Mouse (Mus musculus) MEL (cell line): Measurements from ENCODE around the gene Mfsd4a. TPM values are rescaled to one million over a fixed set of nuclear protein-coding genes. Genes with fewer than 3 reads are reported as not detected.

ENCODE experiments used
- DNase-seq: peaks from one replicate; pipeline ENCODE4 v3.0.0; 2011; ENCODE audit warnings: low read depth, low spot score
- H3K27ac ChIP-seq: 2 replicates; pipeline ENCODE4 v1.5.1; 2012; ENCODE audit warnings: low read depth, mild to moderate bottlenecking, control low read depth, low read length, moderate library complexity; ENCODE audit not compliant: control insufficient read depth
- H3K27me3 ChIP-seq, 2 experiments: fragments of 150-350 bp in 1 of 2; sonication (generic) in 1 of 2; 2 replicates each; pipeline ENCODE4 v1.6.1; 2012; ENCODE audit warnings: low read length in 2 of 2, mild to moderate bottlenecking in 2 of 2, improper control_type of control experiment in 1 of 2, moderate library complexity in 1 of 2; ENCODE audit not compliant: insufficient read depth in 2 of 2, control insufficient read depth in 1 of 2
- H3K36me3 ChIP-seq, 2 experiments: 2 replicates each; pipeline ENCODE4 v1.6.1; 2012 to 2014; ENCODE audit warnings: low read length in 2 of 2, improper control_type of control experiment in 1 of 2, inconsistent platforms in 1 of 2, mild to moderate bottlenecking in 1 of 2; ENCODE audit not compliant: insufficient read depth in 2 of 2, control insufficient read depth in 1 of 2
- H3K4me1 ChIP-seq, 2 experiments: fragments of 150-350 bp in 1 of 2; sonication (generic) in 1 of 2; 2 replicates each; pipeline ENCODE4 v1.6.1; 2012; ENCODE audit warnings: low read length in 2 of 2, improper control_type of control experiment in 1 of 2, mild to moderate bottlenecking in 1 of 2; ENCODE audit not compliant: insufficient read depth in 2 of 2, control insufficient read depth in 1 of 2
- H3K4me3 ChIP-seq, 2 experiments: fragments of 150-350 bp in 1 of 2; sonication (generic) in 1 of 2; 2 replicates each; pipeline ENCODE4 v1.5.1; 2012; ENCODE audit warnings: low read depth in 2 of 2, low read length in 2 of 2, mild to moderate bottlenecking in 2 of 2, moderate library complexity in 2 of 2, control low read depth in 1 of 2, improper control_type of control experiment in 1 of 2; ENCODE audit not compliant: control insufficient read depth in 1 of 2, insufficient read depth in 1 of 2
- H3K79me2 ChIP-seq: 2 replicates; pipeline ENCODE4 v1.6.1; 2012; ENCODE audit warnings: mild to moderate bottlenecking, low read length, moderate library complexity; ENCODE audit not compliant: control insufficient read depth, poor library complexity, insufficient read depth
- H3K9ac ChIP-seq: 2 replicates; pipeline ENCODE4 v1.6.1; 2012; ENCODE audit warnings: low read depth, mild to moderate bottlenecking, control low read depth, low read length, moderate library complexity; ENCODE audit not compliant: control insufficient read depth, poor library complexity, severe bottlenecking
- H3K9me3 ChIP-seq: fragments of 150-350 bp; sonication (generic); replicated peaks from 2 replicates; pipeline ENCODE4 v1.6.1; 2012; ENCODE audit warnings: mild to moderate bottlenecking, low read length, improper control_type of control experiment, moderate library complexity; ENCODE audit not compliant: insufficient read depth
- CTCF ChIP-seq, 3 experiments: IDR thresholded peaks in 2 of 3; conservative IDR thresholded peaks in 1 of 3; 2 replicates each; pipeline ENCODE4 v1.5.1; 2011 to 2012; ENCODE audit warnings: low read length in 3 of 3, low read depth in 2 of 3, mild to moderate bottlenecking in 2 of 3, improper control_type of control experiment in 1 of 3, inconsistent platforms in 1 of 3, mixed read lengths in 1 of 3, moderate library complexity in 1 of 3; ENCODE audit not compliant: control insufficient read depth in 1 of 3, insufficient read depth in 1 of 3, poor library complexity in 1 of 3, severe bottlenecking in 1 of 3
- ETS1 ChIP-seq: IDR thresholded peaks from 2 replicates; pipeline ENCODE4 v1.6.1; 2012; ENCODE audit warnings: low read depth, mild to moderate bottlenecking, inconsistent platforms, low read length, improper control_type of control experiment, moderate library complexity
- HCFC1 ChIP-seq: IDR thresholded peaks from 2 replicates; pipeline ENCODE4 v1.6.1; 2012; ENCODE audit warnings: low read depth, mild to moderate bottlenecking, inconsistent platforms, low read length, improper control_type of control experiment, moderate library complexity
- JUND ChIP-seq: IDR thresholded peaks from 2 replicates; pipeline ENCODE4 v1.6.1; 2011; ENCODE audit warnings: low read depth, mild to moderate bottlenecking, improper control_type of control experiment, low read length
- KAT2A ChIP-seq: conservative IDR thresholded peaks from 2 replicates; pipeline ENCODE4 v1.6.1; 2012; ENCODE audit warnings: low read depth, low read length, improper control_type of control experiment, inconsistent platforms
- MAFK ChIP-seq: IDR thresholded peaks from 2 replicates; pipeline ENCODE4 v1.6.1; 2011; ENCODE audit warnings: low read depth, mild to moderate bottlenecking, low read length, improper control_type of control experiment, borderline replicate concordance
- MAZ ChIP-seq: IDR thresholded peaks from 2 replicates; pipeline ENCODE4 v1.6.1; 2012; ENCODE audit warnings: low read depth, mild to moderate bottlenecking, inconsistent platforms, low read length, improper control_type of control experiment
- MXI1 ChIP-seq: IDR thresholded peaks from 2 replicates; pipeline ENCODE4 v1.6.1; 2011; ENCODE audit warnings: mild to moderate bottlenecking, low read depth, low read length, improper control_type of control experiment
- MYB ChIP-seq: IDR thresholded peaks from 2 replicates; pipeline ENCODE4 v1.6.1; 2011; ENCODE audit warnings: mild to moderate bottlenecking, low read depth, low read length, improper control_type of control experiment
- MYC ChIP-seq: IDR thresholded peaks from 2 replicates; pipeline ENCODE4 v1.6.1; 2011; ENCODE audit warnings: low read depth, mild to moderate bottlenecking, low read length, improper control_type of control experiment, moderate library complexity
- POLR2A ChIP-seq, 2 experiments: IDR thresholded peaks; 2 replicates each; pipeline ENCODE4 v1.6.1; 2011 to 2012; ENCODE audit warnings: low read length in 2 of 2, mild to moderate bottlenecking in 2 of 2, control low read depth in 1 of 2, improper control_type of control experiment in 1 of 2, low read depth in 1 of 2, moderate library complexity in 1 of 2; ENCODE audit not compliant: control insufficient read depth in 1 of 2, insufficient read depth in 1 of 2, poor library complexity in 1 of 2
- RAD21 ChIP-seq: IDR thresholded peaks from 2 replicates; pipeline ENCODE4 v1.6.1; 2011; ENCODE audit warnings: mild to moderate bottlenecking, low read depth, low read length, improper control_type of control experiment
- SIN3A ChIP-seq: IDR thresholded peaks from 2 replicates; pipeline ENCODE4 v1.6.1; 2012; ENCODE audit warnings: low read length, improper control_type of control experiment, inconsistent platforms
- SMC3 ChIP-seq: IDR thresholded peaks from 2 replicates; pipeline ENCODE4 v1.6.1; 2011; ENCODE audit warnings: low read depth, low read length, improper control_type of control experiment
- TAL1 ChIP-seq: IDR thresholded peaks from 2 replicates; pipeline ENCODE4 v1.6.1; 2012; ENCODE audit warnings: mild to moderate bottlenecking, inconsistent platforms, low read length, moderate library complexity, mixed read lengths
- TBP ChIP-seq: IDR thresholded peaks from 2 replicates; pipeline ENCODE4 v1.8.0; 2011; ENCODE audit warnings: low read depth, low read length, improper control_type of control experiment
- USF2 ChIP-seq, 2 experiments: IDR thresholded peaks; 2 replicates each; pipeline ENCODE4 v1.6.1; 2011 to 2012; ENCODE audit warnings: improper control_type of control experiment in 2 of 2, low read length in 2 of 2, borderline replicate concordance in 1 of 2, inconsistent platforms in 1 of 2, low read depth in 1 of 2, mild to moderate bottlenecking in 1 of 2; ENCODE audit not compliant: insufficient read depth in 1 of 2
- ZKSCAN1 ChIP-seq: IDR thresholded peaks from 2 replicates; pipeline ENCODE4 v1.6.1; 2012; ENCODE audit warnings: low read depth, mild to moderate bottlenecking, inconsistent platforms, low read length, improper control_type of control experiment, moderate library complexity
- ZMIZ1 ChIP-seq: IDR thresholded peaks from 2 replicates; pipeline ENCODE4 v1.6.1; 2012; ENCODE audit warnings: low read depth, mild to moderate bottlenecking, inconsistent platforms, low read length, improper control_type of control experiment, moderate library complexity
- polyA plus RNA-seq, 2 experiments: library from polyadenylated mRNA; stranded (reverse) in 1 of 2; unstranded in 1 of 2; fragments of >175 nt in 1 of 2; fragments of >200 nt in 1 of 2; gene quantifications; 2 replicates each; pipeline versions ENCODE4 v1.2.1 to v1.2.4; 2012; ENCODE audit warnings: low replicate concordance in 2 of 2, low read depth in 1 of 2; ENCODE audit not compliant: insufficient read length in 2 of 2, insufficient read depth in 1 of 2, missing spikeins in 1 of 2
- total RNA-seq: library from RNA; depleted of rRNA; stranded (reverse); fragments of 300-350 nt; gene quantifications from 2 replicates; pipeline ENCODE4 v1.2.3, GENCODE M21; 2012

Mfsd4a gene
- total and polyA plus RNA-seq, 3 experiments, result 3.6 to 15.5 TPM; not detected in 1

DNA sequence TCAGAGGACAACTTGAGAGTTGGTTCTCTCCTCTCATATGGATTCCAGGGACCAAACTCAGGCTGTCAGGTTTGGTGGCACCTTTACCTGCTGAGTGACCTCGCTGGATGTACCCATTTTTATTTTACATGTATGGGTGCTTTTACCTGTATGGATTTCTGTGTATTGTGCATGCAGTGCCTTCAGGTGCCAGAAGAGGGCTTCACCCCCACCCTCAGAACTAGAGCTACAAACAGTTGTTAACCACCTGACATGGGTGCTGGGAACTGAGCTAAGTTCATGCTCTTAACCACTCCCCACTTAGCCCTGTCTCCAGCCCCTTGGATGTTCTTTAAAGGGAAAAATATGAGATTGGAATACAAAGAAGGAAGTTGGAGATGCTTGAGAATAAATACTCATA, 53.1 kb downstream of the Mfsd4a start:
- H3K27ac ChIP-seq, result no peak overlapping the region
- peaks cover 37% of the 10 kb centered on the region for H3K79me2 ChIP-seq
- H3K4me3 ChIP-seq, result no peak overlapping the region
- H3K27me3 ChIP-seq, result no peaks in the 10 kb centered on the region
- H3K9ac ChIP-seq, result no peak overlapping the region
- peak; percentile 54 for DNase-seq
- H3K9me3 ChIP-seq, result no peaks in the 10 kb centered on the region
- peaks cover 3 to 5% of the 10 kb centered on the region in 2 experiments for H3K4me1 ChIP-seq
- TF ChIP-seq MAFK (no peak), SMC3 (peak; percentile 48), HCFC1 (no peak), CTCF (IDR thresholded peaks at IDR 0.05 in 2 of 3, conservative IDR thresholded peaks at IDR 0.05 in 1 of 3; ENCODE audit: control insufficient read depth in 1 of 3, insufficient read depth in 1 of 3, low read depth in 2 of 3, low read length in 3 of 3, poor library complexity in 1 of 3, severe bottlenecking in 1 of 3) (peak; percentile 42 to 60 (median 53); a peak in 5 of 6 replicates), MAZ (0 out of 2 replicates have a peak, but pooled peaks have one; percentile 52)
- H3K36me3 ChIP-seq, result peaks cover 9 to 27% of the 10 kb centered on the region in 2 experiments

DNA sequence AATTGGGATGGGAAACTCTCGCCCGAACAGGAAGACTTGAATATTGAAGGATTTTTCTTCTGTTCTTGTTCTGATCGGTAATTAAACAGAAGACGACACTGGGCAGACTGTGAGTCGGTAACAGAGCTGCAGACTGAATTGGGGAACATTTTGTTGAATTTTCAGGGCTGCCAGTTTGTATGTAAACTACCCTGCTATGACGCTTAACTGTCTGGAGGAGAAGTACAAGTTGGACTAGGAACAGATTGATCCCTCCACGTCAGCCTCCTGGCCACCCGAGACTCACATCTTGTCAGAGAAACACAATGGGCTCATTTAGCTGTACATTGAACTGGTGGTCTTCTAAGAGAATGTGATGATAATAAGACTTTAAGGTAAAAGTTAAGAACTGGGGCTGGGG, 55.0 kb downstream of the Mfsd4a start:
- H3K9me3 ChIP-seq, result no peaks in the 10 kb centered on the region
- TF ChIP-seq ETS1 (no peak), ZMIZ1 (no peak), CTCF (IDR thresholded peaks at IDR 0.05 in 2 of 3, conservative IDR thresholded peaks at IDR 0.05 in 1 of 3; ENCODE audit: control insufficient read depth in 1 of 3, insufficient read depth in 1 of 3, low read depth in 2 of 3, low read length in 3 of 3, poor library complexity in 1 of 3, severe bottlenecking in 1 of 3) (no peak), SIN3A (no peak), RAD21 (no peak), TAL1 (no peak), USF2 (IDR thresholded peaks at IDR 0.05; ENCODE audit: borderline replicate concordance in 1 of 2, insufficient read depth in 1 of 2, low read depth in 1 of 2, low read length in 2 of 2) (no peak), JUND (no peak), KAT2A (no peak), MYB (no peak), MYC (no peak), MXI1 (no peak), TBP (no peak), ZKSCAN1 (no peak), POLR2A (IDR thresholded peaks at IDR 0.05; ENCODE audit: control insufficient read depth in 1 of 2, insufficient read depth in 1 of 2, low read depth in 1 of 2, low read length in 2 of 2, poor library complexity in 1 of 2) (no peak)
- H3K4me3 ChIP-seq, result no peak overlapping the region
- H3K27ac ChIP-seq, result no peak overlapping the region
- peaks cover 3 to 12% of the 10 kb centered on the region in 2 experiments for H3K4me1 ChIP-seq
- DNase-seq, result no peak
- no peak overlapping the region for H3K9ac ChIP-seq
- no peaks in the 10 kb centered on the region for H3K27me3 ChIP-seq
- H3K36me3 ChIP-seq, result peaks cover 14 to 15% of the 10 kb centered on the region in 2 experiments
- peaks cover 55% of the 10 kb centered on the region for H3K79me2 ChIP-seq
